Mouse (Mus musculus) heart, adult 2 months (tissue): Measurements from ENCODE around the gene Dars. TPM values are rescaled to one million over a fixed set of nuclear protein-coding genes. Genes with fewer than 3 reads are reported as not detected.

Source experiments
- DNase-seq, 2 experiments: peaks; one replicate each; pipeline ENCODE4 v3.0.0; 2021
- H3K27ac ChIP-seq: fragments of 200-600 bp; 2 replicates; pipeline ENCODE4 v1.8.1; 2022
- H3K27me3 ChIP-seq: fragments of 200-500 bp; 2 replicates; pipeline ENCODE4 v1.6.1; 2012; ENCODE audit warnings: mild to moderate bottlenecking, low read length, inconsistent platforms, mixed read lengths; ENCODE audit not compliant: control insufficient read depth, insufficient read depth
- H3K36me3 ChIP-seq: fragments of 200-500 bp; 2 replicates; pipeline ENCODE4 v1.6.1; 2012; ENCODE audit warnings: low read length, inconsistent platforms; ENCODE audit not compliant: control insufficient read depth, insufficient read depth
- H3K4me1 ChIP-seq: fragments of 200-500 bp; 2 replicates; pipeline ENCODE4 v1.6.1; 2011; ENCODE audit warnings: low read length; ENCODE audit not compliant: control insufficient read depth, insufficient read depth
- H3K4me3 ChIP-seq: fragments of 200-600 bp; 2 replicates; pipeline ENCODE4 v1.8.1; 2022
- H3K79me2 ChIP-seq: fragments of 200-500 bp; replicated peaks from 2 replicates; pipeline ENCODE4 v1.6.1; 2012; ENCODE audit warnings: mild to moderate bottlenecking, inconsistent platforms, low read length, moderate library complexity, mixed read lengths; ENCODE audit not compliant: control insufficient read depth, insufficient read depth
- H3K9ac ChIP-seq: fragments of 200-500 bp; 2 replicates; pipeline ENCODE4 v1.6.1; 2012; ENCODE audit warnings: low read depth, mild to moderate bottlenecking, control low read depth, inconsistent platforms, low read length, mixed read lengths
- CTCF ChIP-seq: fragments of 200-600 bp; IDR thresholded peaks from 2 replicates; pipeline ENCODE4 v1.8.1; 2022; ENCODE audit warnings: antibody characterized with exemption, mild to moderate bottlenecking, moderate library complexity
- EP300 ChIP-seq: fragments of 200-500 bp; IDR thresholded peaks from 2 replicates; pipeline ENCODE4 v1.6.1; 2011; ENCODE audit warnings: low read depth, low read length, control low read depth; ENCODE audit not compliant: insufficient read depth
- POLR2A ChIP-seq: fragments of 200-500 bp; IDR thresholded peaks from 2 replicates; pipeline ENCODE4 v1.6.1; 2011; ENCODE audit warnings: mild to moderate bottlenecking, low read depth, low read length, control low read depth; ENCODE audit not compliant: insufficient read depth
- WGBS: fragments of 180-500 bp; shearing (Covaris S2); methylation state at CpG from one replicate; pipeline ENCODE4 v1.1.7; 2018; 5-methylcytosine and 5-hydroxymethylcytosine counted together
- intact Hi-C: fragments of 180-260 bp; cut with DNase I; formaldehyde crosslinking; loops from one replicate; pipeline ENCODE4 v1.15.1; 2025
- polyA plus RNA-seq: library from polyadenylated mRNA; depleted of rRNA; stranded (reverse); fragments of >200 nt; gene quantifications from 2 replicates; pipeline ENCODE4 v1.2.3, GENCODE M21; 2012
- total RNA-seq, 2 experiments: library from RNA; stranded (reverse); gene quantifications; 2 replicates each; pipeline ENCODE4 v1.2.3; 2021

Dars gene
- total and polyA plus RNA-seq, 3 experiments = 15.5 to 66.9 (median 57.4) TPM

GRCm38 (mm10) chr1:128398738-128399445 lies 18.3 kb downstream of the Dars start:
- TF ChIP-seq CTCF (no peak), EP300 (no peak), POLR2A (no peak)
- no peak overlapping the region for H3K27ac ChIP-seq
- H3K27me3 ChIP-seq = no peaks in the 10 kb centered on the region
- H3K4me3 ChIP-seq = no peak overlapping the region
- no peak overlapping the region for H3K9ac ChIP-seq
- WGBS = 94% methylated on average over 5 of the region's 5 CpGs
- no peaks in the 10 kb centered on the region for H3K79me2 ChIP-seq
- intact Hi-C loops = no loop called here
- no peaks in the 10 kb centered on the region for H3K4me1 ChIP-seq
- peaks cover 2% of the 10 kb centered on the region for H3K36me3 ChIP-seq
- DNase-seq = no peak

GRCm38 (mm10) chr1:128394657-128395056 lies 22.5 kb downstream of the Dars start:
- no peak for DNase-seq

GRCm38 (mm10) chr1:128392382-128392781 lies 24.8 kb downstream of the Dars start:
- H3K27ac ChIP-seq = no peak overlapping the region
- no peaks in the 10 kb centered on the region for H3K79me2 ChIP-seq
- H3K4me1 ChIP-seq = no peaks in the 10 kb centered on the region
- H3K27me3 ChIP-seq = no peaks in the 10 kb centered on the region
- intact Hi-C loops = no loop called here
- peaks cover 9% of the 10 kb centered on the region for H3K36me3 ChIP-seq
- no peak for DNase-seq
- no peak overlapping the region for H3K4me3 ChIP-seq
- WGBS = 91% methylated on average over 2 of the region's 2 CpGs
- TF ChIP-seq EP300 (no peak), POLR2A (no peak), CTCF (no peak)
- no peak overlapping the region for H3K9ac ChIP-seq

More at GRCm38 (mm10) chr1:128394657-128395056, 22.5 kb downstream of the Dars start:
- Histone ChIP-seq H3K79me2 (no peaks in the 10 kb centered on the region), H3K27ac (no peak overlapping the region), H3K9ac (no peak overlapping the region), H3K36me3 (peaks cover 9% of the 10 kb centered on the region), H3K27me3 (no peaks in the 10 kb centered on the region), H3K4me1 (no peaks in the 10 kb centered on the region), H3K4me3 (no peak overlapping the region)
- intact Hi-C loops = no loop called here
- 91% methylated on average over 3 of the region's 3 CpGs for WGBS
- TF ChIP-seq CTCF (no peak), EP300 (no peak), POLR2A (no peak)

GRCm38 (mm10) chr1:128386487-128386886 lies 30.7 kb downstream of the Dars start:
- Histone ChIP-seq H3K9ac (no peak overlapping the region), H3K79me2 (0 out of 2 replicates have a peak, but pooled peaks cover 2% of the 10 kb centered on the region), H3K27ac (no peak overlapping the region), H3K27me3 (no peaks in the 10 kb centered on the region), H3K36me3 (peaks cover 12% of the 10 kb centered on the region), H3K4me3 (no peak overlapping the region), H3K4me1 (no peaks in the 10 kb centered on the region)
- intact Hi-C loops = no loop called here
- TF ChIP-seq CTCF (no peak), EP300 (no peak), POLR2A (no peak)
- WGBS = 92% methylated on average over 7 of the region's 7 CpGs
- no peak for DNase-seq

- H3K9ac ChIP-seq = no peak overlapping the region
- DNase-seq = no peak
- TF ChIP-seq POLR2A (no peak), EP300 (no peak), CTCF (no peak)
- H3K4me3 ChIP-seq = no peak overlapping the region
- 95% methylated on average over 4 of the region's 4 CpGs for WGBS
- no peaks in the 10 kb centered on the region for H3K4me1 ChIP-seq
- H3K27me3 ChIP-seq = no peaks in the 10 kb centered on the region
- H3K27ac ChIP-seq = no peak overlapping the region
- H3K79me2 ChIP-seq = no peaks in the 10 kb centered on the region
- peaks cover 2% of the 10 kb centered on the region; the same call in 1 of the 2 replicates for H3K36me3 ChIP-seq
- intact Hi-C loops = no loop called here
Observed at GRCm38 (mm10) chr1:128376841-128377240, 40.3 kb downstream of the Dars start.

GRCm38 (mm10) chr1:128372143-128372860 lies 44.9 kb downstream of the Dars start:
- H3K4me1 ChIP-seq = no peaks in the 10 kb centered on the region
- 72% methylated on average over 7 of the region's 7 CpGs for WGBS
- H3K36me3 ChIP-seq = peaks cover 2% of the 10 kb centered on the region
- no peak for DNase-seq
- no peak overlapping the region for H3K4me3 ChIP-seq
- peak; percentile 79 for TF ChIP-seq CTCF
- no peak for TF ChIP-seq POLR2A
- intact Hi-C loops = loop anchor here (5.0 kb wide), 1 partner anchor 85 kb away; no protein-coding TSS in a partner anchor
- H3K27me3 ChIP-seq = no peaks in the 10 kb centered on the region
- H3K27ac ChIP-seq = no peak overlapping the region
- no peaks in the 10 kb centered on the region for H3K79me2 ChIP-seq
- H3K9ac ChIP-seq = no peak overlapping the region
